Mouse (Mus musculus) CH12.LX (cell line): Measurements from ENCODE around the gene Cacng8. TPM values are rescaled to one million over a fixed set of nuclear protein-coding genes. Genes with fewer than 3 reads are reported as not detected.

ENCODE experiments used
- DNase-seq: peaks from one replicate; pipeline ENCODE4 v3.0.0-alpha.2; 2013; ENCODE audit errors: extremely low read depth
- H3K27ac ChIP-seq: 2 replicates; pipeline ENCODE4 v1.5.1; 2012; ENCODE audit warnings: low read depth, mild to moderate bottlenecking, control low read depth, moderate library complexity; ENCODE audit not compliant: insufficient read depth
- H3K27me3 ChIP-seq: replicated peaks from 2 replicates; pipeline ENCODE3; 2012; ENCODE audit warnings: inconsistent platforms
- H3K36me3 ChIP-seq, 2 experiments: replicated peaks in 1 of 2; 2 replicates each; pipeline versions ENCODE3 to v1.6.1; 2012; ENCODE audit warnings: inconsistent platforms in 1 of 2, low read length in 1 of 2, mild to moderate bottlenecking in 1 of 2, mixed read lengths in 1 of 2, moderate library complexity in 1 of 2; ENCODE audit not compliant: control insufficient read depth in 1 of 2, insufficient read depth in 1 of 2
- H3K4me1 ChIP-seq, 2 experiments: 2 replicates each; pipeline ENCODE4 v1.6.1; 2012; ENCODE audit warnings: inconsistent platforms in 1 of 2, moderate library complexity in 1 of 2; ENCODE audit not compliant: insufficient read depth in 2 of 2, control insufficient read depth in 1 of 2
- H3K4me2 ChIP-seq: 2 replicates; pipeline ENCODE4 v1.6.1; 2012; ENCODE audit warnings: low read depth, mild to moderate bottlenecking, control low read depth; ENCODE audit not compliant: poor library complexity, insufficient read depth, severe bottlenecking
- H3K4me3 ChIP-seq, 3 experiments: fragments of 150-350 bp in 1 of 3; sonication (generic) in 1 of 3; replicated peaks in 1 of 3; 2 replicates each; pipeline versions ENCODE3 to v1.5.1; 2011 to 2012; ENCODE audit warnings: low read depth in 2 of 3, low read length in 2 of 3, mild to moderate bottlenecking in 2 of 3, moderate library complexity in 2 of 3, control low read depth in 1 of 3, improper control_type of control experiment in 1 of 3, inconsistent platforms in 1 of 3, mixed read lengths in 1 of 3; ENCODE audit not compliant: poor library complexity in 1 of 3
- H3K79me2 ChIP-seq: replicated peaks from 2 replicates; pipeline ENCODE4 v1.6.1; 2012; ENCODE audit warnings: mild to moderate bottlenecking, moderate library complexity; ENCODE audit not compliant: control insufficient read depth, poor library complexity, insufficient read depth, severe bottlenecking; ENCODE audit errors: extremely low read depth
- H3K9ac ChIP-seq: 2 replicates; pipeline ENCODE4 v1.6.1; 2012; ENCODE audit warnings: low read depth, mild to moderate bottlenecking, control low read depth, moderate library complexity; ENCODE audit not compliant: insufficient read depth
- H3K9me3 ChIP-seq: replicated peaks from 2 replicates; pipeline ENCODE3; 2012; ENCODE audit warnings: low read length, inconsistent platforms, mixed read lengths
- CHD1 ChIP-seq: IDR thresholded peaks from 2 replicates; pipeline ENCODE4 v1.6.1; 2012; ENCODE audit warnings: low read depth, low read length, improper control_type of control experiment, inconsistent platforms
- CHD2 ChIP-seq: IDR thresholded peaks from 2 replicates; pipeline ENCODE4 v1.6.1; 2011; ENCODE audit warnings: low read length, improper control_type of control experiment
- E2F4 ChIP-seq: IDR thresholded peaks from 2 replicates; pipeline ENCODE4 v1.6.1; 2011; ENCODE audit warnings: low read depth, low read length, improper control_type of control experiment; ENCODE audit not compliant: insufficient replicate concordance
- GABPA ChIP-seq: IDR thresholded peaks from 2 replicates; pipeline ENCODE4 v1.6.1; 2012; ENCODE audit warnings: low read depth, low read length, improper control_type of control experiment, inconsistent platforms; ENCODE audit not compliant: insufficient replicate concordance
- HCFC1 ChIP-seq: IDR thresholded peaks from 2 replicates; pipeline ENCODE4 v1.6.1; 2012; ENCODE audit warnings: low read depth, mild to moderate bottlenecking, inconsistent platforms, low read length, improper control_type of control experiment
- JUN ChIP-seq: IDR thresholded peaks from 2 replicates; pipeline ENCODE4 v1.6.1; 2011; ENCODE audit warnings: low read depth, mild to moderate bottlenecking, low read length, improper control_type of control experiment, moderate library complexity; ENCODE audit not compliant: insufficient read depth
- JUND ChIP-seq: conservative IDR thresholded peaks from 2 replicates; pipeline ENCODE4 v1.6.1; 2011; ENCODE audit warnings: low read depth, low read length, improper control_type of control experiment
- MAX ChIP-seq: IDR thresholded peaks from 2 replicates; pipeline ENCODE4 v1.6.1; 2011; ENCODE audit warnings: low read length, improper control_type of control experiment
- NELFE ChIP-seq: IDR thresholded peaks from 2 replicates; pipeline ENCODE4 v1.6.1; 2011; ENCODE audit warnings: low read depth, low read length, improper control_type of control experiment
- NRF1 ChIP-seq: IDR thresholded peaks from 2 replicates; pipeline ENCODE4 v1.6.1; 2014; ENCODE audit warnings: low read depth, mild to moderate bottlenecking, inconsistent platforms, low read length, improper control_type of control experiment, moderate library complexity
- POLR2AphosphoS2 ChIP-seq: IDR thresholded peaks from 2 replicates; pipeline ENCODE4 v1.6.1; 2011; ENCODE audit warnings: low read depth, low read length, improper control_type of control experiment
- RCOR1 ChIP-seq: conservative IDR thresholded peaks from 2 replicates; pipeline ENCODE4 v1.6.1; 2012; ENCODE audit warnings: low read depth, mild to moderate bottlenecking, inconsistent platforms, low read length, improper control_type of control experiment
- TBP ChIP-seq: conservative IDR thresholded peaks from 2 replicates; pipeline ENCODE4 v1.6.1; 2011; ENCODE audit warnings: low read depth, low read length, improper control_type of control experiment
- UBTF ChIP-seq: IDR thresholded peaks from 2 replicates; pipeline ENCODE4 v1.6.1; 2012; ENCODE audit warnings: low read depth, mild to moderate bottlenecking, inconsistent platforms, low read length, improper control_type of control experiment, moderate library complexity
- USF2 ChIP-seq: conservative IDR thresholded peaks from 2 replicates; pipeline ENCODE4 v1.6.1; 2011; ENCODE audit warnings: low read depth, low read length, improper control_type of control experiment
- ZC3H11A ChIP-seq: IDR thresholded peaks from 2 replicates; pipeline ENCODE4 v1.6.1; 2012; ENCODE audit warnings: low read depth, mild to moderate bottlenecking, inconsistent platforms, low read length, improper control_type of control experiment
- ZMIZ1 ChIP-seq: IDR thresholded peaks from 2 replicates; pipeline ENCODE4 v1.6.1; 2012; ENCODE audit warnings: low read depth, mild to moderate bottlenecking, inconsistent platforms, low read length, improper control_type of control experiment
- ZNF384 ChIP-seq: IDR thresholded peaks from 2 replicates; pipeline ENCODE4 v1.6.1; 2012; ENCODE audit warnings: low read depth, low read length, improper control_type of control experiment, inconsistent platforms
- dilution Hi-C: fragments of 300-500 bp; cut with MboI; formaldehyde crosslinking; loops from 2 replicates; pipeline ENCODE4 v1.14.3; 2020; ENCODE audit warnings: low sequenced_read_pairs; ENCODE audit not compliant: extremely low pct_unique_long_range_greater_than_20kb, extremely low pct_ligation_motif_present
- in situ Hi-C: fragments of 300-500 bp; cut with MboI; formaldehyde crosslinking; loops from 3 replicates; pipeline ENCODE4 v1.14.3; 2019; ENCODE audit warnings: low sequenced_read_pairs, low pct_ligation_motif_present, low pct_unique_long_range_greater_than_20kb, mixed read lengths
- polyA plus RNA-seq: library from polyadenylated mRNA; unstranded; fragments of >175 nt; gene quantifications from 2 replicates; pipeline ENCODE4 v1.2.1, GENCODE M21; 2012; ENCODE audit warnings: low read depth; ENCODE audit not compliant: insufficient read length
- total RNA-seq, 2 experiments: library from RNA; depleted of rRNA; stranded (reverse); fragments of 300-350 nt in 1 of 2; fragments of >200 nt in 1 of 2; gene quantifications; 2 replicates each; pipeline ENCODE4 v1.2.3; 2012 to 2014

Gene Cacng8
- total and polyA plus RNA-seq, 3 experiments, result 0.43 to 1.2 (median 0.51) TPM

GRCm38 (mm10) chr7:3389444-3390412, 755 bp upstream of the Cacng8 start:
- no peaks in the 10 kb centered on the region for H3K36me3 ChIP-seq
- H3K27ac ChIP-seq, result no peak overlapping the region
- dilution Hi-C loops, result no loop called here
- no peaks in the 10 kb centered on the region for H3K79me2 ChIP-seq
- peaks cover 5 to 30% of the 10 kb centered on the region in 2 experiments for H3K4me1 ChIP-seq
- peak overlapping the region; percentile 78; the same call in 1 of the 2 replicates for H3K4me2 ChIP-seq
- no peak overlapping the region for H3K4me3 ChIP-seq
- DNase-seq, result no peak
- peaks cover 2% of the 10 kb centered on the region for H3K27me3 ChIP-seq
- in situ Hi-C loops, result no loop called here
- no peaks in the 10 kb centered on the region for H3K9me3 ChIP-seq
- no peak overlapping the region for H3K9ac ChIP-seq
- TF ChIP-seq CHD1 (no peak), ZNF384 (no peak), TBP (no peak), CHD2 (no peak), NELFE (no peak), RCOR1 (no peak)

GRCm38 (mm10) chr7:3391081-3391451, 583 bp downstream of the Cacng8 start:
- dilution Hi-C loops, result no loop called here
- no peak for TF ChIP-seq POLR2AphosphoS2
- TF ChIP-seq RCOR1, result no peak
- TF ChIP-seq TBP, result no peak
- TF ChIP-seq GABPA, result no peak
- no peak for TF ChIP-seq ZMIZ1
- no peak for TF ChIP-seq USF2
- TF ChIP-seq NRF1, result no peak
- TF ChIP-seq E2F4, result no peak
- no peak for TF ChIP-seq HCFC1
- TF ChIP-seq JUND, result no peak
- no peak for TF ChIP-seq UBTF
- no peak for TF ChIP-seq ZC3H11A
- TF ChIP-seq CHD1, result no peak
- no peak for TF ChIP-seq NELFE
- no peak for TF ChIP-seq MAX
- no peak for TF ChIP-seq JUN
- no peak overlapping the region for H3K9ac ChIP-seq
- no peaks in the 10 kb centered on the region for H3K36me3 ChIP-seq
- DNase-seq, result no peak
- peaks cover 2% of the 10 kb centered on the region for H3K27me3 ChIP-seq
- no peak overlapping the region for H3K4me3 ChIP-seq
- H3K79me2 ChIP-seq, result no peaks in the 10 kb centered on the region
- H3K27ac ChIP-seq, result no peak overlapping the region
- no peak overlapping the region for H3K4me2 ChIP-seq
- in situ Hi-C loops, result no loop called here
- peaks cover 5 to 30% of the 10 kb centered on the region in 2 experiments for H3K4me1 ChIP-seq
- no peaks in the 10 kb centered on the region for H3K9me3 ChIP-seq
